Mouse (Mus musculus) cortical plate, adult 2 months (tissue): Measurements from ENCODE around the gene N4bp1.

Experiments used
- CTCF ChIP-seq: fragments of 200-500 bp; IDR thresholded peaks from 2 replicates; pipeline ENCODE4 v1.5.1; 2011; ENCODE audit warnings: mild to moderate bottlenecking, control low read depth, low read length; ENCODE audit not compliant: insufficient read depth; ENCODE audit errors: extremely low read depth
- POLR2A ChIP-seq: fragments of 200-500 bp; IDR thresholded peaks from 2 replicates; pipeline ENCODE4 v1.6.1; 2011; ENCODE audit warnings: mild to moderate bottlenecking, low read length, control low read depth; ENCODE audit not compliant: insufficient read depth; ENCODE audit errors: extremely low read depth

- TF ChIP-seq POLR2A (no peak), CTCF (no peak)
These were observed 83.1 kb downstream of the N4bp1 start for GRCm38 (mm10) chr8:86801988-86802387.
